Comparison of ENCODE assay signal across 25 mouse cellular contexts in the genomic region with DNA sequence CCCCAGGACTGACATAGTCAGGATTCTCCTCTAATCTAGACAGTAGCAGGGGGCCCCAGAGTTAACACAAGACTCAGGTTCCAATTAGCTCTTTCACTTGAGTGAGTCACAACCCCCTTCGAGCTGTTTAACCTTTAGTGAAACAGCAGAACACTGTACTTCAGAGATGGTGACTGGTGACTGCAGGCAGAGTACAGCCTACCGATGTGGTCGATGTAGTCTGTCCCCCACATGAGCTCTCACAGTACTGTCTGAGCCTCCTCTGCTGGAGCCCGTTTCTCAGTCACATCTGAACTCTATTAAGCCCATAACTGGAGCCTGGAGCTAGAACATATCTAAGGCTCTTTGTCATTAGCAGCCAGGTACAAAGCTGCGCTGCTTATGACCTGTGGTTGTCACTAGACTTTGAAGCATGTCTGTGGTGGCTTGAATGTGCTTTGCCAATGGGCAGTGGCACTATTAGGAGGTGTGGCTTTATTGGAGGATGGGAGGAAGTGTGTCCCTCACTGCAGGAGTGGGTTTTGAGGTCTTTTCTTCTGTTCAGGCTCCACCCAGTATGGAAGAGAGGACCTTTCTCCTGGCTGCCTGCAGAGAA.
A peak's percentile ranks its signal among the peaks of the same experiment; 100 is the strongest.
DNase-seq lines count a peak whose midpoint lies in the region; ATAC-seq and TF ChIP-seq lines count a peak whose summit lies in the region.
"Had no signal": no experiment of that assay in that cellular context is flagged by ENCODE, and none has a peak within 500 bp of the region (broad histone marks: within the 10 kb centered on the region; RNA-seq: fewer than 3 reads in every experiment).

No protein-coding gene starts in this region.

- H3K27me3 ChIP-seq in heart, embryonic 10.5 days (ENCODE audit: insufficient read depth, poor library complexity, severe bottlenecking) = peaks cover 27% of the 10 kb centered on the region
- H3K27me3 ChIP-seq in embryonic facial prominence, embryonic 10.5 days (replicated peaks; ENCODE audit: low read depth, poor library complexity, severe bottlenecking) = no peaks in the 10 kb centered on the region
- no peaks in the 10 kb centered on the region for H3K27me3 ChIP-seq in limb, embryonic 14.5 days (ENCODE audit: control insufficient read depth, insufficient read depth, low read length)
- H3K27me3 ChIP-seq: forebrain, embryonic 15.5 days; hindbrain, embryonic 12.5 days; intestine, embryonic 15.5 days; neural tube, embryonic 13.5 days had no signal

- 0 out of 2 replicates have a peak, but pooled peaks have one; percentile 26 for ATAC-seq in limb, embryonic 14.5 days (ENCODE audit: low FRiP score, low read depth)
- ATAC-seq: forebrain, embryonic 15.5 days; hindbrain, postnatal 0 days; intestine, embryonic 15.5 days had no signal

- no peaks in the 10 kb centered on the region for H3K4me1 ChIP-seq in heart, embryonic 10.5 days
- peaks cover 28% of the 10 kb centered on the region for H3K4me1 ChIP-seq in embryonic facial prominence, embryonic 10.5 days
- 0 out of 2 replicates have a peak, but pooled peaks cover 3% of the 10 kb centered on the region for H3K4me1 ChIP-seq in limb, embryonic 14.5 days (ENCODE audit: control insufficient read depth, insufficient read depth, low read length)
- H3K4me1 ChIP-seq: intestine, embryonic 15.5 days had no signal

- intact Hi-C loops in heart, postnatal 36 days (cut with DNase I) = no loop called here

- H3K9me3 ChIP-seq in heart, embryonic 10.5 days = no peaks in the 10 kb centered on the region
- H3K9me3 ChIP-seq in embryonic facial prominence, embryonic 10.5 days = no peaks in the 10 kb centered on the region
- H3K9me3 ChIP-seq in limb, embryonic 14.5 days (ENCODE audit: control insufficient read depth, low read length) = no peaks in the 10 kb centered on the region
- H3K9me3 ChIP-seq: forebrain, embryonic 10.5 days; forebrain, embryonic 15.5 days; hindbrain, embryonic 12.5 days; intestine, embryonic 15.5 days; neural tube, embryonic 13.5 days had no signal

- DNase-seq in heart, embryonic 10.5 days (ENCODE audit: low spot score) = peak; percentile 66
- DNase-seq in heart, postnatal 36 days = no peak
- DNase-seq in embryonic facial prominence, embryonic 10.5 days (ENCODE audit: low spot score) = peak; percentile 15
- peak; percentile 23 for DNase-seq in forelimb bud, embryonic 11.5 days (ENCODE audit: low read depth, low spot score)
- DNase-seq in limb, embryonic 14.5 days (ENCODE audit: low spot score) = no peak
- DNase-seq in frontal cortex, adult 2 months (ENCODE audit: extremely low spot score in 1 of 2, low spot score in 1 of 2) = no peak
- DNase-seq in thymus, adult 18-20 months = no peak
- DNase-seq: adrenal gland, postnatal 14 days; cerebellum, adult 11-12 months; cerebellum, postnatal 10 days; kidney, adult 8-10 months; kidney, postnatal 10 days; liver; lung, adult 2 months; lung, postnatal 10 days; thymus, postnatal 25 days had no signal

- H3K4me3 ChIP-seq in heart, embryonic 10.5 days = no peak overlapping the region
- no peak overlapping the region for H3K4me3 ChIP-seq in embryonic facial prominence, embryonic 10.5 days
- H3K4me3 ChIP-seq in limb, embryonic 14.5 days (replicated peaks; ENCODE audit: low read length) = no peak overlapping the region
- H3K4me3 ChIP-seq: forebrain, embryonic 10.5 days; forebrain, embryonic 15.5 days; hindbrain, embryonic 12.5 days; intestine, embryonic 15.5 days; myocyte; neural tube, embryonic 13.5 days had no signal

- H3K4me2 ChIP-seq in limb, embryonic 14.5 days (replicated peaks; ENCODE audit: low read depth, low read length, severe bottlenecking) = no peak overlapping the region
- H3K4me2 ChIP-seq: forebrain, embryonic 15.5 days; hindbrain, embryonic 12.5 days; intestine, embryonic 15.5 days; neural tube, embryonic 13.5 days had no signal

- no peak overlapping the region for H3K27ac ChIP-seq in heart, embryonic 10.5 days
- H3K27ac ChIP-seq in embryonic facial prominence, embryonic 10.5 days (replicated peaks) = 0 out of 2 replicates have a peak overlapping the region, but pooled peaks have one; percentile 48
- H3K27ac ChIP-seq in limb, embryonic 14.5 days (replicated peaks; ENCODE audit: low read depth, low read length) = no peak overlapping the region
- H3K27ac ChIP-seq: forebrain, embryonic 10.5 days; forebrain, embryonic 15.5 days; hindbrain, embryonic 12.5 days; hindbrain, postnatal 0 days; intestine, embryonic 15.5 days; liver, embryonic 14.5 days; macrophage; neural tube, embryonic 13.5 days had no signal

- no peak for TF ChIP-seq POLR2A in limb, embryonic 14.5 days (IDR thresholded peaks at IDR 0.05; ENCODE audit: borderline replicate concordance, extremely low read depth, insufficient read depth, insufficient read length)

- H3K36me3 ChIP-seq in heart, embryonic 10.5 days = no peaks in the 10 kb centered on the region
- H3K36me3 ChIP-seq in embryonic facial prominence, embryonic 10.5 days (replicated peaks) = no peaks in the 10 kb centered on the region
- no peaks in the 10 kb centered on the region for H3K36me3 ChIP-seq in limb, embryonic 14.5 days (ENCODE audit: control insufficient read depth, insufficient read depth, low read length)
- H3K36me3 ChIP-seq: forebrain, embryonic 10.5 days; forebrain, embryonic 15.5 days; hindbrain, embryonic 12.5 days; intestine, embryonic 15.5 days; neural tube, embryonic 13.5 days had no signal

- H3K9ac ChIP-seq in limb, embryonic 14.5 days (ENCODE audit: low read depth, low read length, severe bottlenecking) = no peak overlapping the region
- H3K9ac ChIP-seq: forebrain, embryonic 15.5 days; hindbrain, embryonic 12.5 days; intestine, embryonic 15.5 days; liver, embryonic 14.5 days; neural tube, embryonic 13.5 days had no signal

- 77% methylated on average over 5 of the region's 5 CpGs for WGBS in heart, embryonic 10.5 days
- 61% methylated on average over 5 of the region's 5 CpGs for WGBS in embryonic facial prominence, embryonic 10.5 days
- WGBS in limb, embryonic 14.5 days = 30% methylated on average over 5 of the region's 5 CpGs

Comparison
In these comparisons a context has a peak if more than half of its experiments do, and no peak if none do; other contexts are left out.
1. DNase-seq: peak in heart, embryonic 10.5 days (single experiment), embryonic facial prominence, embryonic 10.5 days (single experiment) and forelimb bud, embryonic 11.5 days (single experiment); none in heart, postnatal 36 days (0 of 2), limb, embryonic 14.5 days (single experiment), frontal cortex, adult 2 months (0 of 2) and thymus, adult 18-20 months (0 of 2).